Mouse (Mus musculus) embryonic facial prominence, embryonic 15.5 days (tissue): ENCODE measurements at regions not wholly inside any gene's neighbourhood (a gene's known extent, or its start where the extent isn't known, plus 50 kb on each side); places are given as distances from the start of the nearest gene placed in this dataset.

Experiments
- ATAC-seq: fragments of 200-750 bp; cut with Nextera tagmentation; 2 replicates; pipeline ENCODE4 v1.8.0; 2017; ENCODE audit warnings: low read depth, moderate TSS enrichment; ENCODE audit not compliant: insufficient number of reproducible peaks, low FRiP score, low TSS enrichment
- H3K27ac ChIP-seq: fragments of 300-500 bp; sonication (generic); replicated peaks from 2 replicates; pipeline ENCODE4 v1.5.1; 2015; ENCODE audit warnings: mild to moderate bottlenecking, inconsistent platforms
- H3K27me3 ChIP-seq: fragments of 300-500 bp; sonication (generic); 2 replicates; pipeline ENCODE4 v1.6.1; 2015; ENCODE audit warnings: inconsistent platforms
- H3K36me3 ChIP-seq: fragments of 300-500 bp; sonication (generic); 2 replicates; pipeline ENCODE4 v1.6.1; 2015; ENCODE audit warnings: mild to moderate bottlenecking, inconsistent platforms
- H3K4me1 ChIP-seq: fragments of 300-500 bp; sonication (generic); 2 replicates; pipeline ENCODE4 v1.6.1; 2015; ENCODE audit warnings: inconsistent platforms
- H3K4me2 ChIP-seq: fragments of 300-500 bp; sonication (generic); replicated peaks from 2 replicates; pipeline ENCODE4 v1.6.1; 2015; ENCODE audit warnings: mild to moderate bottlenecking, inconsistent platforms
- H3K4me3 ChIP-seq: fragments of 300-500 bp; sonication (generic); replicated peaks from 2 replicates; pipeline ENCODE4 v1.5.1; 2015; ENCODE audit warnings: mild to moderate bottlenecking, inconsistent platforms
- H3K9ac ChIP-seq: fragments of 300-500 bp; sonication (generic); 2 replicates; pipeline ENCODE4 v1.6.1; 2015; ENCODE audit warnings: inconsistent platforms
- H3K9me3 ChIP-seq: fragments of 300-500 bp; sonication (generic); replicated peaks from 2 replicates; pipeline ENCODE4 v1.6.1; 2016; ENCODE audit warnings: inconsistent platforms
- WGBS: fragments of 180-500 bp; shearing (Covaris S2); methylation state at CpG from one replicate; pipeline ENCODE4 v1.1.7; 2015; 5-methylcytosine and 5-hydroxymethylcytosine counted together

DNA sequence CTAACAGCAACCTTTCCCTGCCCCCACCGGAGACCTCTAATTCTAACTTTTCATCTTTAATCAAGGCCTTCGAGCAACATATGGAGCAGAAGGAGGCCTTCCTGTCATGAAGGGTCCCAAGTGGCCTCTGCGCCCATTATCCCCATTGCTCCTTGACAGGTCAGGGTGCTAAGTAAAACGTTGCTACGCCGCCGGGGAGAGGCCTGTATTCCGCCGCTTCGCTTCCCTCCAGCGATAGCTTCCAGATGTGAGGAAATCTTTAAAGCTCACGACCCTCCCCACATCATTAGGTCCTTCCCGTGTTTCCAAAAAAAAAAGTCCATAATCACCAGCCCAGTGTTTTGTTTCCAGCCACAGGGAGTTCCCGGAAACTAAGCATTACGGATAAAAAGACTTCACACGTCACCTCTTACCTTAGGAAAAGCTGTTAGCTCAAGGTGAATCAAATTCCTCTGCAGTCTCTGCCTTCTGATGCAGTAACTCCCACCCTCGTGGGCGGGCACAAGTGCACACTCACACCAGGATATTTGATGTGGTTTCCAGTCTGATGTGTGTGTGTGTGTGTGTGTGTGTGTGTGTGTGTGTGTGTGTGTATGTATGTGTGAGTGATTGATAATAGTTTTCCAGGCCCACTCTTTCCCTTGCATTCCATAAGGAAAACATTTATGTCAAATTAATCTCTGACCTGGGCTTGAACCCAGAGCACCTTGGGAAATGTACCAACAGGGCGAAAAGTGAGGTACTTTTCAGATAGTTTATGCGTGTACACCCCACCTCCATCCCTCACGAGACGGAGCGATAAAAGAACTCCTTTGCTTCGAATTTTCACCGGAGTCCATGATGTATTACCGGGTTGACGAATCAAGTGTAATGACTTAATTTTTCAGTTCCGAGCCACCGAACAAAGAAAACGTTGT, 107.5 kb downstream of the Gm45692 start:
- Histone ChIP-seq H3K9ac (no peak overlapping the region), H3K9me3 (no peaks in the 10 kb centered on the region), H3K27ac (no peak overlapping the region), H3K36me3 (no peaks in the 10 kb centered on the region), H3K4me2 (peak overlapping the region; percentile 15; the same call in 1 of the 2 replicates), H3K27me3 (no peaks in the 10 kb centered on the region), H3K4me3 (no peak overlapping the region), H3K4me1 (no peaks in the 10 kb centered on the region; the same call in 1 of the 2 replicates)
- 28% methylated on average over 30 of the region's 30 CpGs for WGBS
- no peak for ATAC-seq

DNA sequence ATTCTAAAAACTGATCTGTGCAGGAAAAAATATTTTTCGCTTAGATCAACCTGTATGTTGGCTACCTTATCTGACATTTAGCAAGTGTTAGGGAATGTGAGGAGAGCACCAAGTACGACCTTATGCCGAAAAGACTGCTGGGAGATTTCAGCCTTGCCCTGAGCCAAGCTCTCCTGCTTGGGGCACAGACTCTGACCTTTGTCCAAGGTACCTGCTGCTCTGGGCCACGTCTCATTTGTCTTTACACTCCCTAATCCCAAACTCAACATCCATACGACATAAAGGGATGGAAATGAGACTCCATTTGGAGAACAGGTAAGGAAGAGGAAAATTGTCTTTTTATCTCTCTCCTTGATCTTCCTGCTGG, 108.2 kb downstream of the Gm45692 start:
- no peak overlapping the region for H3K27ac ChIP-seq
- no peaks in the 10 kb centered on the region for H3K36me3 ChIP-seq
- no peaks in the 10 kb centered on the region; the same call in 1 of the 2 replicates for H3K4me1 ChIP-seq
- H3K9me3 ChIP-seq: no peaks in the 10 kb centered on the region
- no peak overlapping the region for H3K9ac ChIP-seq
- no peak overlapping the region for H3K4me2 ChIP-seq
- no peaks in the 10 kb centered on the region for H3K27me3 ChIP-seq
- 41% methylated on average over 5 of the region's 5 CpGs for WGBS
- ATAC-seq: no peak
- H3K4me3 ChIP-seq: no peak overlapping the region

DNA sequence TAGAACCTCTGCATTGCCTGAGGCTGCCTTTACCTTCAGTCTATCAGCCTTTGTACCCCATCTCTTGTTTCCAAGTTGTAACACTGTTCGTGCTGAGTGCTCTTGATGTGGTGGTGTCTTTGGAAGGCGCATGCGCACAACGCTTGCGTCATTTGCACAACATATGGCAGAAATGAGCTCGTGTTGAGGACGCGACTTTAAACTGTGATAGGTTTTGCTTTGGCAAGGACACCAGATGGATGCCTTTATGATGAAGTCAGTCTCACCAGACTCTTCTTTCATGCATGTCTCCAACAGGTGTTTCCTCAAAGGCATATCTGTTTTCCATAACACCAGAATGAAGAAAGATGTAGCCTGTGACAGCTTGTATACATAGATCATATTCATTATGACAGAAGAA, 110.2 kb downstream of the Gm45692 start:
- H3K9me3 ChIP-seq: no peaks in the 10 kb centered on the region
- H3K4me3 ChIP-seq: no peak overlapping the region
- no peak overlapping the region for H3K9ac ChIP-seq
- no peak for ATAC-seq
- WGBS: 73% methylated on average over 8 of the region's 8 CpGs
- H3K27ac ChIP-seq: no peak overlapping the region
- H3K36me3 ChIP-seq: no peaks in the 10 kb centered on the region
- no peak overlapping the region for H3K4me2 ChIP-seq
- no peaks in the 10 kb centered on the region; the same call in 1 of the 2 replicates for H3K4me1 ChIP-seq
- no peaks in the 10 kb centered on the region for H3K27me3 ChIP-seq

DNA sequence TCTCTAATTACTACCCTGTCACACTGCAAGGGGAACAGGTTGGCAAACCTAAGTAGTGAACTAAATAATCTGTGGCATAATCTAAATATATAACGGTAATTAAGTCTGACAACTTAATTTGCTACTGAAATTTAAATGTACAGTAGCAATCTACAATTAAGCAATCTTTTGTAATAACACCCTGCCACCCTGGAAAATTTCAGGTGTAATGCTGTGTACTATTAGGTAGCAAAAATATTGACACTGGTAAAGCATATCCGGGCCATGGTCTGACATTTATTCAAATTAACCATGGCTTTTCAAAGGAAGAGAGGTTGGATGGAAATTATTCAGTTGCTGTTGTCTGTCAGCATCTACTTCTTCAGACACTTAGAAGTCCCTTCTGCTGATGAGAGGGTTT, 119.7 kb downstream of the Gm45692 start:
- no peaks in the 10 kb centered on the region for H3K27me3 ChIP-seq
- no peak overlapping the region for H3K27ac ChIP-seq
- no peaks in the 10 kb centered on the region for H3K9me3 ChIP-seq
- WGBS: 74% methylated on average over 2 of the region's 2 CpGs
- no peak overlapping the region for H3K4me3 ChIP-seq
- H3K4me1 ChIP-seq: no peaks in the 10 kb centered on the region
- no peak for ATAC-seq
- no peak overlapping the region for H3K9ac ChIP-seq
- H3K36me3 ChIP-seq: no peaks in the 10 kb centered on the region
- H3K4me2 ChIP-seq: no peak overlapping the region

DNA sequence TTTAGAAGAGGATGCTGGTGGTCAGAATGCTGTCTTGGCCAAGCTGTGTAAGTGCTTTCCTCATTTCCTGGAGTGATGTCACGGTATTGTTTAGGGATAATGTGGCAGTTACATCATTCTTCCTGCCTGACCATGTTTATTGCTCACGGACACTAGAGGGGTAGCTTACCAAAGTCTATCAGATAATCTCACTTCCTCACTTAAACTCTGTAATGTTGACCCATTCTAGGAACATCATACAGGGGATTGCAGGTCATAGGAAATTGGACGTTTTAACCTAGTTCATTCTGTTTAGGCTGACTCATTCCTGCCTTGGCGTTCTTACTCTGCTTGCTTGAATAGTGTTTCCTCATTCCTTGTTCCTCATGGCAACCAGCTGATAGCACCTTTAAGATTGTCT, 120.3 kb downstream of the Gm45692 start:
- no peaks in the 10 kb centered on the region for H3K4me1 ChIP-seq
- H3K27me3 ChIP-seq: no peaks in the 10 kb centered on the region
- ATAC-seq: no peak
- H3K4me2 ChIP-seq: no peak overlapping the region
- H3K27ac ChIP-seq: no peak overlapping the region
- H3K9me3 ChIP-seq: no peaks in the 10 kb centered on the region
- no peak overlapping the region for H3K9ac ChIP-seq
- no peaks in the 10 kb centered on the region for H3K36me3 ChIP-seq
- WGBS: 57% methylated on average over 4 of the region's 4 CpGs
- no peak overlapping the region for H3K4me3 ChIP-seq

DNA sequence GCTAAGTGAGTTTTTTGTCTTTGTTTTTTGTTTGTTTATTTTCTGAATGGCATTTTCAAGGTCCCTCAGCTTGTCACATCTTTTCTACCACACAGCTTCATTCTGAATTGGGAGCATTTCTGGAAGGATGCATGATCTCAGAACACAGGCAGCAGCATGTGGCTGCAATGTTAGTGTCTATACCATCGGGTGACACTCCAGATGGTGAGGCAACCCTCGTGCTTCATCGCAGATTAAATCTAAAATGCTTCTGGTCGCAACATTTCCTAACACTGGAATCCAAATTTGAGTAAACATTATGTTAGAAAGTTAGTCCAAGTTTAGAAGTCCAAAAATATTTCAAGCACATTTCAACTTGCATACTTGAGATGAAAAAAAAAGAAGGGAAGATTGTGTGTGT, 124.4 kb downstream of the Gm45692 start:
- no peaks in the 10 kb centered on the region for H3K27me3 ChIP-seq
- ATAC-seq: no peak
- 35% methylated on average over 4 of the region's 4 CpGs for whole genome bisulfite sequencing
- H3K36me3 ChIP-seq: no peaks in the 10 kb centered on the region
- H3K4me3 ChIP-seq: no peak overlapping the region
- H3K9me3 ChIP-seq: no peaks in the 10 kb centered on the region
- no peaks in the 10 kb centered on the region for H3K4me1 ChIP-seq
- no peak overlapping the region for H3K4me2 ChIP-seq
- no peak overlapping the region for H3K27ac ChIP-seq
- no peak overlapping the region for H3K9ac ChIP-seq

DNA sequence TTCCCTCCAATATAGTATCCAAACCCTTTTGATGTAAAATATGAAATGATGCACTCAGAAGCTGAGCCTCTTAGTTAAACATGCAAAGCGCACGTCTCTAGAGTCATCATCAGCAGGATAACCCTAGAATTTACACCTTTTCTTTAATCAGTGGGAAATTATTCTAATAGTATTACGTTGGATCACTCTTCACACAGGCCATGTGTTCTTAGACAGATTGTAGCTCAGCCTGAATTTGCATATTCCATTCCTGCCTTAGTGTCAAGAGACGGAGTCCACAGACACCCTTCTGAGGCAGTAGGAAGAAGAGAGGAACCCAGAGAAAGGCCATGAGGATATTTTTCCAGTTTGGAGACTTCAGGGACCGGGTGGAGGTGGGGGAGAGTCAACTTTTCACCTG, 125.0 kb downstream of the Gm45692 start:
- H3K36me3 ChIP-seq: no peaks in the 10 kb centered on the region
- H3K9me3 ChIP-seq: no peaks in the 10 kb centered on the region
- H3K4me1 ChIP-seq: no peaks in the 10 kb centered on the region
- 78% methylated on average over 5 of the region's 5 CpGs for WGBS
- H3K4me3 ChIP-seq: no peak overlapping the region
- no peak overlapping the region for H3K27ac ChIP-seq
- no peak overlapping the region for H3K4me2 ChIP-seq
- ATAC-seq: no peak
- H3K27me3 ChIP-seq: no peaks in the 10 kb centered on the region
- no peak overlapping the region for H3K9ac ChIP-seq

DNA sequence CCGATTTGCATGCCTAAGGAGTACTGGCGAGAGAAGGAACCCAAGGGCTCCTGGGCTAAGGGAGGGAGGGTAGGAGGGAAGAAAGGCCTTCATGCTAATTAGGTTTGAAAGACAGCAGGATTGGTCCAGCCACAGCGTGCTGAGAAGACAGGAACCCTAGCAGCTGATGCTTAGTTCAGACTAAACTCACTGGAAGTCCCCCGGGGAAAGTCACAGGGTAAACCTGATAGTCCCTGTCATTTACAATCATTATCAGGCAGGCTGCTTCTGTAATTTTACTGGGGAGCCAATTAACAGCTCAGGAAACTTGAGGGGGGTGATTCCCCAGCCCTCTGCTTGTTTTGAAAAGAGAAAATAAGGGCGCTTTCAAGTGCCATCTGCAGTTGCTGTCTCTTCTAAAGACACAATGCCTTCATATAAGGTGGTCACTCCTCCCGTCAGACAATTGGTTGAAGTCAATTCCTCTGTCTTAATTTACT, 135.9 kb downstream of the Gm45692 start:
- peak; percentile 34; the same call in 1 of the 2 replicates for ATAC-seq
- WGBS: 8% methylated on average over 6 of the region's 6 CpGs
- no peak overlapping the region for H3K9ac ChIP-seq
- H3K9me3 ChIP-seq: no peaks in the 10 kb centered on the region
- H3K4me1 ChIP-seq: no peaks in the 10 kb centered on the region
- no peak overlapping the region for H3K27ac ChIP-seq
- H3K27me3 ChIP-seq: no peaks in the 10 kb centered on the region
- no peaks in the 10 kb centered on the region for H3K36me3 ChIP-seq
- H3K4me3 ChIP-seq: no peak overlapping the region
- H3K4me2 ChIP-seq: no peak overlapping the region

DNA sequence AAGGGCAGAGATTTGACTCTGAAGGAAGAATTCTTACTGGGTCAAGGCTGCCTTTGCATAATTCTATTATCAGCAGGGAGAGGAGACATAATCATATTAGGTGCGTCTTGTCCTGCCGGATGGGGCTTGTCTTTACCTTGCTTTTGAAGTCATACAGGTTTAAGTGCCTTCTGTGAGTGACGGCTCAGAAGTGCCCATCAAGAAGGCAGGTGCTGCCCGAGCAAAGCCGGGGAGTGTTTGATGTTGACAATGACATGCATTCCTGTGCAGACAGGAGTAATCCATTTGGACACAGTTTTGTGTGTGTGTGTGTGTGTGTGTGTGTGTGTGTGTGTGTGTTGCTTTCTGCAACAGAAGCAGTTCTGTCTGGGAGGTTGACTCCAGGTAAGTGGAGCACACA, 141.0 kb downstream of the Gm45692 start:
- no peak overlapping the region for H3K27ac ChIP-seq
- ATAC-seq: no peak; the same call in 1 of the 2 replicates
- H3K4me1 ChIP-seq: peaks cover 8% of the 10 kb centered on the region
- H3K36me3 ChIP-seq: no peaks in the 10 kb centered on the region
- H3K4me3 ChIP-seq: no peak overlapping the region
- no peaks in the 10 kb centered on the region for H3K9me3 ChIP-seq
- no peak overlapping the region for H3K4me2 ChIP-seq
- 48% methylated on average over 5 of the region's 5 CpGs for WGBS
- H3K9ac ChIP-seq: no peak overlapping the region
- no peaks in the 10 kb centered on the region for H3K27me3 ChIP-seq

DNA sequence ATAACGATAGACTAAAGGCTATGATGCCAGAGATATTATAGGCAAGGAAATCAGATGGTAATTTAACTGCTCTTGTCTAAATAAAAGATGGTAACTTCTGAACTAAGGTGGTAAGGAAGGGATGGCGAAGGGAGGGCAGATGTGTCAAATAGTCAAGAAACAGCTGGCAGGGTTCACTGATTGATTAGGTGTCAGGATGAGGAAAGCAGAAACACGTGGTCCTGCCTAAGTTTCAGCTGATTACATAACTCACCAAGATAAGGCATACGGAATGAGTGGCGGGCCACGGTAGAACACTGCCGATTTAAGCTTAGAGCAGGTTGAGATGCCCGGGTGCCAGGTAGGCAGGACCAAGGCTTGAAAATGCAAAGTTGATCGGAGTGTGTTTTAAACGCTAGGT, 143.2 kb downstream of the Gm45692 start:
- no peaks in the 10 kb centered on the region for H3K27me3 ChIP-seq
- no peak for ATAC-seq
- 90% methylated on average over 10 of the region's 10 CpGs for WGBS
- H3K27ac ChIP-seq: no peak overlapping the region
- no peak overlapping the region for H3K4me3 ChIP-seq
- H3K36me3 ChIP-seq: no peaks in the 10 kb centered on the region
- H3K9ac ChIP-seq: no peak overlapping the region
- no peaks in the 10 kb centered on the region for H3K9me3 ChIP-seq
- H3K4me1 ChIP-seq: peaks cover 20% of the 10 kb centered on the region
- H3K4me2 ChIP-seq: no peak overlapping the region

DNA sequence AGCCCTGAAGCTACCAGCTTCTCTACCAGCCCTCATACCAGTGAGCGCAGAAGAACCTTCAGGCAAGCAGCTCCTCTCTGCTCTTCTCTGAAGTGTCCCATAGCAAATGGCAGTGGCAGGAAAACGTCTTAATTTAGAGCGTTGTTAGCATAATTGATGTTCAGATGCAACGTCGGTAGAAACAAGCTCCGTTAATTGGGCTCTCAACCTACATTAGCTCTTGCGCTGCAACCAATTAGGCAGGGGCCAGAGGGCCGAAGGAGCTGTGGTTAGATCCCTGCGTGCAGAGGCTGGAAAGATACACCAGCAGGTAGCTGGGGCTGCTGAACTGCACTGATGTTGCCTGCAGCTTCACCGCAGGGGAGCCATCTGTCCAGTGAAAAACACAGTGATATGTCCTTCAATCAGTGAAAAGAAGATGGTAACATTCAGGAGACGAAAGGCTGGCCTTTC, 145.6 kb downstream of the Gm45692 start:
- 29% methylated on average over 11 of the region's 11 CpGs for WGBS
- Histone ChIP-seq H3K4me3 (no peak overlapping the region), H3K36me3 (no peaks in the 10 kb centered on the region), H3K4me2 (no peak overlapping the region), H3K27ac (no peak overlapping the region), H3K9me3 (no peaks in the 10 kb centered on the region), H3K9ac (no peak overlapping the region), H3K4me1 (peaks cover 24% of the 10 kb centered on the region), H3K27me3 (no peaks in the 10 kb centered on the region)
- no peak for ATAC-seq

DNA sequence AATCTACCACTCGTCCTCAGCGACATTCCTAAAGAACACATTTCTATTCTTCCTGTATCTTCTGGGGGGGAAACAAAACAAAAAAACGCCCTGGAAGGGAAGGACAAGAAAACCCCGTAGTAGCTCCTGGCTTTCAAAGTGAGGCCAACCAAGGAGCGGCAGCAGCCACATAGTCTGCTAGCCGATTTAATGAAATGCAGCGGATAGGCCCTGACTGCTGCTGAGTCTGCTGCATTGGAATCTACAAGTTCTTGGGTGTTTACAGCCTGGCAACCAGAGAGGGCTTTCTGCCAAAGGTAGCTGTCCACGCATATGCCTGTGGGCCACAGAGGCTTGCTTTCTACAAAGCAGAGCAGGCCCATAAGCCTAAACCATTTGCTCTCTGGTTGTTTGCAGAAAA, 146.0 kb downstream of the Gm45692 start:
- ATAC-seq: no peak
- no peak overlapping the region; the same call in 1 of the 2 replicates for H3K27ac ChIP-seq

More for the DNA sequence above, 146.0 kb downstream of the Gm45692 start:
- WGBS: 21% methylated on average over 8 of the region's 8 CpGs
- H3K4me2 ChIP-seq: no peak overlapping the region
- H3K27me3 ChIP-seq: no peaks in the 10 kb centered on the region
- no peak overlapping the region for H3K9ac ChIP-seq
- no peaks in the 10 kb centered on the region for H3K36me3 ChIP-seq
- H3K9me3 ChIP-seq: no peaks in the 10 kb centered on the region
- H3K4me3 ChIP-seq: no peak overlapping the region
- peaks cover 24% of the 10 kb centered on the region for H3K4me1 ChIP-seq
